Mouse (Mus musculus) adrenal gland, adult 2 months (tissue): ENCODE measurements at regions not wholly inside any gene's neighbourhood (a gene's known extent, or its start where the extent isn't known, plus 50 kb on each side); places are given as distances from the start of the nearest gene placed in this dataset.

Experiments
- DNase-seq: peaks from one replicate; pipeline ENCODE4 v3.0.0; 2021

GRCm38 (mm10) chr9:113085281-113085810 is 622.7 kb downstream of the Pdcd6ip start:
- no peak for DNase-seq

DNA sequence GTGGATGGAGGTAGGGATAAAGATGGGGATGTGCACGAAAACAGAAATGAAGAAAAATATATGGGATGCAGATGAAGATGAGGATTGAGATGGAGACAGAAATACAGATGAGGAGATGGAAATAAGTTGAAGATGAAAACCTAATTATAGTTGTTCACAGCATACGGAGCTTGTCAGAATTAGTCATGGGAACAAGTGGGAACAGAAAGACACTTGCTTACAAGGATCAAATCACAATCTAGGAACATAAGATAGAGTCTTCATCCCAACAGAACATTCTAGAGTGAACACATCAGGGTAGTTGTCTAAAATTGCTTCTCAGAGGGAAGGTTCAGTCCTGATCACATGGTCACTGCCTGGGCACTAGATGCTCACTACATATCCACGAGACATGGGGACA is 633.2 kb downstream of the Pdcd6ip start:
- DNase-seq: no peak

- no peak for DNase-seq
These were observed 650.6 kb downstream of the Pdcd6ip start for GRCm38 (mm10) chr9:113057415-113057814.

GRCm38 (mm10) chr9:113044556-113045178 is 663.4 kb downstream of the Pdcd6ip start:
- no peak for DNase-seq

DNA sequence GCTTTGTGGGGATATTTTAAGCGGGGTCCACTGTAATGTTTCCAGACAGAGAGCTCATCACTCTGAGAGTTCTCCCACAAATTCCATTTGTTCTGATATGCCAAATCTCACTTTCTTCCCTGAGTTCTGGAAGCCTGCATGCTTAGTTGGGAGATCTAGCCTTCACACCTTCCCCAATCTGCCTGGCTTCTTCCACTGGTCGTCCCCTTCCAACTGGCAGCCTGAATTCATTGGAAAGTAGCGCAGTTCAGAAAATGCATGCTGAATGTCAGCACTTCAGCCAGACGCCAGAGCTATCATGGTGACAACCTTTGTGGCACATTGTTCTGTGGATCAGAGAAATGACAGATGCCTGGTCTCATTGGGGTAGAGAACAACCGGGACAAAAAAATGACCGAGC is 667.2 kb downstream of the Pdcd6ip start:
- DNase-seq: no peak

- no peak for DNase-seq
These were observed 674.1 kb downstream of the Pdcd6ip start for GRCm38 (mm10) chr9:113033996-113034395.

DNA sequence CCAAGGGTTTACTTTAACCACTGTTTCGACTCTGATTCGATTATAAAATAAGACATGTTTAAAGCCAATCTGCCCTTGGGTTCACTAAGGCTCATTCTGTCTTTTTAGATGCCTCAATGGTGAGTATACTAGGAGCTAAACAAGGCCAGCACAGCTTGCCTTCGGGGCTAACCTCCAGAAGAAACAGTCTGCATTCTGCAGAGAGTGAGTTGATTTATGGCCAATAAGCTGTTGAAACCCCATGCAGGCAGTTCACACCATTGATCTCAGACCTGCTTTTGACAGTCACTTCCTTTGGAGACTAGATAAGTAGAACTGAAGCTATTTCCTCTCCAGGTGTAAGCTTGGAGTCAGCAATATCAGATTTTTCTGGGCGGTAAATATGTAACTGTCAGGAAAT is 679.0 kb downstream of the Pdcd6ip start:
- DNase-seq: no peak

DNA sequence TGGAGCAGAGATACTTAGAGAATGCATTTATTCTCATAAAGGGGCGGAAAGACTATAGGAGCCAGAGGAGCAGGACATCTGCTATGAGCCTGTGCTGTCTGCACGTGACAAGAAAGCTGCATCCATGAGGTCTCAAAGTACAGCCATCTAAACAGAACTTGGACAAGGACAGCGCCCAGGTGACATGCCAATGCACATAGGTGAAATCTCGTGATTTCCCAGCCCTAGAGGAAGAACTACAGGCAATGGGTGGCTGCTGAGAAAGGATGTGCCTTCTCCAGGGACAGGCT is 681.2 kb downstream of the Pdcd6ip start:
- no peak for DNase-seq

- DNase-seq: no peak
These were observed 681.8 kb downstream of the Pdcd6ip start for GRCm38 (mm10) chr9:113026096-113026903.

GRCm38 (mm10) chr9:113021866-113022645 is 686.0 kb downstream of the Pdcd6ip start:
- DNase-seq: no peak

GRCm38 (mm10) chr9:113019576-113019975 is 688.5 kb downstream of the Pdcd6ip start:
- DNase-seq: no peak

DNA sequence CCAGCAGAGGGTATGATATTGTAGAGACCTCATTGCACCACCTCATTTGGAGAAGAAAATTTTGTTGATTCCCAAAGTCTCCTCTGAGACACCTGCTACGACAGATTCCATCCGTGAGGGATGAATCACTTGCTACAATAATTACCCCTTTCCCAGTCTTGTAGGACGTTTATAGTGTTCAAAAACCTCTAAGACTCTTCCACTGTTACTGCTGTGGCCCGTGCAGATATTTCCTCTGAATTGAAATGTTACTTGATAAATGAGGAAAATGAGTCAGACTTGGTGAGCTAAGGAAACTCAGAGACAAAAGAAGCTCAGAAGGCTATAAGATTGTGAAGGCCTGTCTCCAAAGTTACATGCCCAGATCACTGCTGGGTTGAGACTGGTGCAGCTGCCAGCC is 700.0 kb downstream of the Pdcd6ip start:
- DNase-seq: no peak

DNA sequence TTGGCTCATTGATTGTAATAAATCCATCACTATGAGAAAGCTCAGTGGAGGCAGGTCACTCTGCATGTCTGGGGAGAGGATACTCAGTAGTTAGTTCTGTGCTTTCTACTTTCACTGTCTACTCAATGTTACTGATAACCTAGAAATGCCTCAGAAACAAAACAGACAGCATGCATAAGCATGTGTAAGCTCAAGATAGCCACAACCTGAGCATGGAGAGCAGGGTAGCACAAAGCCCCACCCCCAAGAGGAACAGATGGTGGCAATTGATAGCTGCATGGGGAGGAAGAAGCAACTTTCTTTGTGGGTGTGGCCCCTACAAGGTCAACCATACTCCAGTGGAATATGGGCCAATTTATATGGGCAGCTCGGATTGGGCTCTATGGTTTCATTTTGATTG is 711.9 kb downstream of the Pdcd6ip start:
- DNase-seq: no peak

DNA sequence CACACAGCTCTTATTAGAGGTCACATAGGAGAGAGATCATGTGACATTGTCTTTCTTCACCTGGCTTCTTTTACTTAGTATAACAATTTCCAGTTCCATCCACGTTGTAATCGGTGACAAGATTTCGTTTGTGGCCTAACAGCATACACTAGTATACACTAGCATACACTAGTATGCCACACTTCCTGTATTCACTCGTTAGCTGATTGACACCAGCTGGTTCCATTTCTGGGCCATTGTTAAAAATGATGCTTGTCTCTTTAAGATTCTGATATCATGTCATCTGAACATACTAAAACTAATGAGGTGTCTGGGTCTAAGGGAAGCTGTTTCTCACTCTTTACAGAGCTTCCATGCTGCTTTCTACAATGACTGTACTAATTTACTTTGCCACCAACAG is 713.3 kb downstream of the Pdcd6ip start:
- DNase-seq: no peak

DNA sequence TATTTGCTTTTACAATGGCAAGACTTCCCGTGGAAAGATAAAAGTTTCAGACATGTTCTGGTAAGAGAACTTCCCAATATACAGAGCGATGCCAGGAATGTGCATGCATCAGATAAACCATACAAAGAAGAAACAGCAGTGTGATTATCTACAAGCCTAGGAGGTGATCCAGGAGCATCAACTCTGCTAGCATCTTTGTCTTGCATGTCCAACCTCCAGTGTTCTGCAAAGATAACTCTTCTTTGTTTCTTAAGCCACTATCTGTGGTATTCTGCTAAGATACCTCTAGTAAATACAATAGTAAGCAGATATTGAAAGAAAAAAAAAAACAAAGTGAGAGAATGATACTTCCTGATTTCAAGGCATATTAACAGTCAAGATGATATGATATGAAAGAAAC is 714.4 kb downstream of the Pdcd6ip start:
- no peak for DNase-seq

GRCm38 (mm10) chr9:112992937-112993336 is 715.1 kb downstream of the Pdcd6ip start:
- no peak for DNase-seq

GRCm38 (mm10) chr9:112983353-112983752 is 724.7 kb downstream of the Pdcd6ip start:
- DNase-seq: no peak

DNA sequence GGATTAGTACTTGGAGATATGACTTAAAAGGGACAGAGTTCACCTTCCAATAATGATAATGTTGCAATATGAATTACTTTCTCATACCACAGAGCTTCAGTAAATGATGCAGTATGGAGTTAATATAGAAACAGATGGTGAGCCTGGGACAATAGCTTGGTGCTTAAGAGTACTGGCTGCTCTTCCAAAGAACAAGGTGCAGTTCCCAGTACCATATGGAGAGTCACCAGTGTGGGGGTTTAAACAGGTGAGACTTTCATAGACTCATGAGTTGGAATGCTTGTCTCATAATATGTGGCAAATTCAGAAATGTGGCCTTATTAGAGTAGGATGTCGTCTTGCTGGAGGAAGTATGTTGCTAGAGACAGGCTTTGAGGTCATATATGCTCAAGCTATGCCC is 715.8 kb upstream of the Arpp21 start:
- no peak for DNase-seq

- no peak for DNase-seq
These were observed 714.3 kb upstream of the Arpp21 start for GRCm38 (mm10) chr9:112950056-112950455.

DNA sequence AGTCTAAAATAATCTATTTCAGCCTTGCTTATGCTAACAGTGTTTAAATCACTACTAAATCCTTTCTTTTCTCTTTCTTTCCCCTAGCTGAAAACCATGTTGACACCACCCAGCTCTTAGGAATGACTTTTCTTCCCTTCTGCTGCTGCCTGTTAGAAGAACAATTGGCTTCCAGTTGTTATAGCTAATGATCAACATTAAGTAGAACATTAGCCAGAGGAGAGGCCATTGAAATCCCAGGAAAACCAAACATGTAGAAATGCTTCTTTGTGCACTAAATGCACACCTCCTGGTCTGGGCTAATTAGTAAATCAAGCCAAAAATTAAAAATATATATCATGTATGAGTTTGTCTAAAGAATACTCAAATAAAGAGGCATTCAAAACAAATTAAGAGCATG is 703.0 kb upstream of the Arpp21 start:
- DNase-seq: no peak

GRCm38 (mm10) chr9:112909311-112910101 is 673.8 kb upstream of the Arpp21 start:
- DNase-seq: no peak

- DNase-seq: no peak
These were observed 670.2 kb upstream of the Arpp21 start for GRCm38 (mm10) chr9:112905955-112906354.
